8 mouse cellular contexts compared by ENCODE assay signal in the genomic region with DNA sequence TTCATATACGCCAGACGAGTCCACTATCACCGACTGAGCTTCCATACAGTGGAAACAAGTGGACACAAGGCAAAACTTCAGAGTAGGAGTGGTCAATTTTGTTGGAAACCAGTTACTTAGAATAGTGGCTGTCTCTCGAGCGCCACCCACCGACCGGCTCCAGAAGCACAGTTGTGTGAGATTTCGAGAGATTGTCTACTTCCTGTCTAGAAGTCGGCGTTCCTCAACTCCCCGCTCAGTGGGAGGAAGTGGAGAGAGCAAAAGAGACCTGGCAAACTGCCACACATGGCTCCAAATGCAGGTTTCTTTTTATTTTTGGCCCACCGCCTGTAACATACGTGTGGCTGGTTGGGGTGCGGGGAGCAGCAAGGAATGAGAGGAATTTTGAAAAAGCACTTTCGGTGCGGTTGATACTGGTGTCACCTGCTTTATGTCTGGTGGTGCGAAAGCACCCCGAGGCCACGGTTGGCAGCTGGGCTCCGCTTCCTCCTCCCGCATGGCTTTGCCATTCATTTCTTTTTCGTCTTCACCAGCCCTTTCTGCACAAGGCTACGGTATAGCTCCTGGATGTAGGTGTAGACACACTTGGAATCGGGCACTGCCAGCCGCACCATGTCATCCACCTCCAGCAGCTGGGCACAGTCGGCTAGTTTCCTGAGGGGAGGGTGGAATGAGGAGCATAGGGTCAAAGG. TPM values are rescaled to one million over a fixed set of nuclear protein-coding genes. Genes with fewer than 3 reads are reported as not detected.
DNase-seq lines count a peak whose midpoint lies in the region; ATAC-seq lines count a peak whose summit lies in the region.

No protein-coding gene starts in this region.

- intact Hi-C loops in gastrocnemius, postnatal 14 days (cut with DNase I; ENCODE audit: low total_unique reads), result no loop called here

- DNase-seq in embryo, embryonic 10 days (ENCODE audit: low spot score), result peak; percentile 91
- peak; percentile 83 for DNase-seq in gastrocnemius, postnatal 14 days
- peak; percentile 84 to 85 for DNase-seq in left cerebral cortex, adult 8-10 months (ENCODE audit: low spot score in 2 of 2)
- DNase-seq in right cerebral cortex, adult 18-20 months, result peak; percentile 86
- DNase-seq in urinary bladder, adult 18-20 months (ENCODE audit: low spot score in 2 of 2), result peak; percentile 54 to 55

- peak; percentile 94 for ATAC-seq in activated CD4-positive, CD25-positive, alpha-beta regulatory T cell, adult 4 months
- ATAC-seq in inflammation-experienced regulatory T-cells, adult 6 months, result peak; percentile 95
- peak; percentile 92 for ATAC-seq in megakaryocyte, adult 5-6 weeks (ENCODE audit: poor library complexity, severe bottlenecking)

RNA-seq across cellular contexts. Expression of gene Smtnl1, which starts 11.4 kb away (rescaled TPM):
- not detected for polyA plus RNA-seq in activated CD4-positive, CD25-positive, alpha-beta regulatory T cell, adult 4 months (2017; shearing (Covaris generic))
- total RNA-seq in gastrocnemius, postnatal 14 days (2021), result 100 to 1,000 TPM in 1 of 2 experiments, 10 to 100 TPM in 1; 95.9 to 120 TPM
- polyA plus RNA-seq in inflammation-experienced regulatory T-cells, adult 6 months (2017; shearing (Covaris generic)), result not detected
- not detected for total RNA-seq in left cerebral cortex, adult 8-10 months (2022)
- not detected in 2 replicates for total RNA-seq in megakaryocyte, adult 5-6 weeks (2015)
- not detected in 2 replicates for total RNA-seq in megakaryocyte, adult 5-6 weeks (2017)

RNA-seq across cellular contexts. Expression of gene Ube2l6, which starts 12.4 kb away (rescaled TPM):
- polyA plus RNA-seq in activated CD4-positive, CD25-positive, alpha-beta regulatory T cell, adult 4 months (2017; shearing (Covaris generic)), result 10 to 100 TPM; 71.4 to 83.0 TPM
- 1 to 10 TPM; 6.1 to 7.0 TPM for total RNA-seq in gastrocnemius, postnatal 14 days (2021)
- 10 to 100 TPM; 92.1 to 96.3 (median 93.4) TPM for polyA plus RNA-seq in inflammation-experienced regulatory T-cells, adult 6 months (2017; shearing (Covaris generic))
- 1 to 10 TPM; 7.3 to 8.4 (median 7.6) TPM for total RNA-seq in left cerebral cortex, adult 8-10 months (2022)
- total RNA-seq in megakaryocyte, adult 5-6 weeks (2015), result 23.7 and 27.7 TPM in 2 replicates
- 25.2 and 31.5 TPM in 2 replicates for total RNA-seq in megakaryocyte, adult 5-6 weeks (2017)

RNA-seq across cellular contexts. Expression of gene Timm10, which starts 15.8 kb away (rescaled TPM):
- polyA plus RNA-seq in activated CD4-positive, CD25-positive, alpha-beta regulatory T cell, adult 4 months (2017; shearing (Covaris generic)), result 10 to 100 TPM; 36.8 to 40.4 TPM
- total RNA-seq in gastrocnemius, postnatal 14 days (2021), result 10 to 100 TPM; 45.7 to 46.0 TPM
- polyA plus RNA-seq in inflammation-experienced regulatory T-cells, adult 6 months (2017; shearing (Covaris generic)), result 10 to 100 TPM; 25.4 to 39.8 (median 38.8) TPM
- 10 to 100 TPM; 45.2 to 52.3 (median 46.5) TPM for total RNA-seq in left cerebral cortex, adult 8-10 months (2022)
- 17.7 and 18.6 TPM in 2 replicates for total RNA-seq in megakaryocyte, adult 5-6 weeks (2015)
- 14.2 and 19.8 TPM in 2 replicates for total RNA-seq in megakaryocyte, adult 5-6 weeks (2017)

RNA-seq across cellular contexts. Expression of gene Slc43a1, which starts 27.6 kb away (rescaled TPM):
- polyA plus RNA-seq in activated CD4-positive, CD25-positive, alpha-beta regulatory T cell, adult 4 months (2017; shearing (Covaris generic)), result 1 to 10 TPM; 3.7 to 7.6 TPM
- total RNA-seq in gastrocnemius, postnatal 14 days (2021), result 10 to 100 TPM in 1 of 2 experiments, 1 to 10 TPM in 1; 6.2 to 16.1 TPM
- 1 to 10 TPM; 1.9 to 9.1 (median 5.9) TPM for polyA plus RNA-seq in inflammation-experienced regulatory T-cells, adult 6 months (2017; shearing (Covaris generic))
- total RNA-seq in left cerebral cortex, adult 8-10 months (2022), result under 1 TPM in 2 of 4 experiments, not detected in 2; 0.09 to 0.20 TPM
- total RNA-seq in megakaryocyte, adult 5-6 weeks (2015), result 3.7 and 5.2 TPM in 2 replicates
- total RNA-seq in megakaryocyte, adult 5-6 weeks (2017), result 1.6 and 3.1 TPM in 2 replicates

RNA-seq across cellular contexts. Expression of gene Serping1, which starts 35.8 kb away (rescaled TPM):
- not detected for polyA plus RNA-seq in activated CD4-positive, CD25-positive, alpha-beta regulatory T cell, adult 4 months (2017; shearing (Covaris generic))
- total RNA-seq in gastrocnemius, postnatal 14 days (2021), result 10 to 100 TPM; 55.0 to 72.1 TPM
- polyA plus RNA-seq in inflammation-experienced regulatory T-cells, adult 6 months (2017; shearing (Covaris generic)), result under 1 TPM in 1 of 3 experiments, not detected in 2; 0.20 TPM
- 1 to 10 TPM; 6.6 to 9.6 (median 7.8) TPM for total RNA-seq in left cerebral cortex, adult 8-10 months (2022)
- 1.5 and 2.1 TPM in 2 replicates for total RNA-seq in megakaryocyte, adult 5-6 weeks (2015)
- total RNA-seq in megakaryocyte, adult 5-6 weeks (2017), result 0.94 and 2.2 TPM in 2 replicates

Comparison
In these comparisons a context has a peak if more than half of its experiments do, and no peak if none do; other contexts are left out.
1. Peak in every context shown above with its lines: DNase-seq and ATAC-seq.
2. RNA of gene Smtnl1, which starts 11.4 kb away (total RNA-seq): 95.9 to 120 TPM in gastrocnemius, postnatal 14 days; not detected in left cerebral cortex, adult 8-10 months and not detected in megakaryocyte, adult 5-6 weeks; every median in the first group is over 10 times any median in the second.